Mouse (Mus musculus) C2C12 (cell line): ENCODE results near the gene 3100002H09Rik. TPM values are rescaled to one million over a fixed set of nuclear protein-coding genes. Genes with fewer than 3 reads are reported as not detected.

Experiments
- H3K27me3 ChIP-seq: one replicate; pipeline ENCODE4 v1.6.1; 2011; ENCODE audit not compliant: control insufficient read depth, insufficient read depth, insufficient read length
- H3K36me3 ChIP-seq: one replicate; pipeline ENCODE4 v1.6.1; 2011; ENCODE audit not compliant: control insufficient read depth, insufficient read depth
- H3K4me3 ChIP-seq: one replicate; pipeline ENCODE4 v1.5.1; 2011; ENCODE audit warnings: mild to moderate bottlenecking, control low read depth; ENCODE audit not compliant: poor library complexity, insufficient read depth, severe bottlenecking
- H3K79me2 ChIP-seq: one replicate; pipeline ENCODE4 v1.6.1; 2011; ENCODE audit not compliant: control insufficient read depth, insufficient read depth
- H3K79me3 ChIP-seq: one replicate; pipeline ENCODE4 v1.6.1; 2011; ENCODE audit warnings: low read depth, control low read depth
- H3ac ChIP-seq: one replicate; pipeline ENCODE3; 2011; ENCODE audit warnings: low read depth; ENCODE audit not compliant: control insufficient read depth, insufficient read length
- CEBPB ChIP-seq: IDR thresholded peaks from one replicate; pipeline ENCODE4 v1.6.1; 2011; ENCODE audit warnings: low read depth, mild to moderate bottlenecking, control low read depth, moderate library complexity
- CTCF ChIP-seq: IDR thresholded peaks from one replicate; pipeline ENCODE4 v1.5.1; 2011; ENCODE audit not compliant: control insufficient read depth, insufficient read depth, insufficient read length
- FOSL1 ChIP-seq: IDR thresholded peaks from one replicate; pipeline ENCODE4 v1.8.0; 2011; ENCODE audit warnings: mild to moderate bottlenecking, low read length; ENCODE audit not compliant: poor library complexity, insufficient read depth, severe bottlenecking
- MAX ChIP-seq: IDR thresholded peaks from one replicate; pipeline ENCODE4 v1.6.1; 2011; ENCODE audit warnings: mild to moderate bottlenecking, control low read depth
- MYOD1 ChIP-seq: IDR thresholded peaks from one replicate; pipeline ENCODE4 v1.6.1; 2011; ENCODE audit warnings: low read depth; ENCODE audit not compliant: control insufficient read depth, insufficient read length
- MYOG ChIP-seq: IDR thresholded peaks from one replicate; pipeline ENCODE4 v1.6.1; 2011; ENCODE audit not compliant: control insufficient read depth, insufficient read length; ENCODE audit errors: extremely low read depth
- USF1 ChIP-seq: IDR thresholded peaks from one replicate; pipeline ENCODE4 v1.6.1; 2011; ENCODE audit warnings: low read depth, mild to moderate bottlenecking, control low read depth, moderate library complexity
- polyA plus RNA-seq: library from polyadenylated mRNA; unstranded; fragments of >200 nt; fragmentation: generic; extraction: Trizol; gene quantifications from one replicate; pipeline ENCODE4 v1.2.1, GENCODE M21; 2012; ENCODE audit warnings: missing spikeins

Gene 3100002H09Rik
- polyA plus RNA-seq, 1 experiment: not detected

DNA sequence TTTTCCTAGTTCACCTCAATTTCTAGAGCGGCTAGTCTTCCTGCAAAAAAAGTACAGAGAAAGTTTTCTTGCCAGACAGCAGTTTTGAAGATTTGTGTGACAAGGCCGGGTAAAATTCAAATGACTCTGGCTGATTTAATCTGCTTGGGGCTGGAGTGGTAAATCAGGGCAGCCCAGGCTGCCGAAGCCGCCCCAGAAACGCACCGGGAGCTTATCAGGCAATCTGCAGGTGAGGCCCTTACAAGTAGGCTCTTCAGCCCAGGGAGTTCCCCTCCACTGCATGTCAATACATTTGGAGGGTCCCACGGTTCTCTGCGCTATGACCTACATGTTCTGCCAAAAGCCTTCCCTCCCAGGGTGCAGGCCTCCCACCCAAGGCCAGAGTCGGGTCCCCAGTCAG lies 6.9 kb downstream of the 3100002H09Rik start:
- Histone ChIP-seq H3K36me3 (no peaks in the 10 kb centered on the region), H3ac (no peak overlapping the region), H3K79me2 (no peaks in the 10 kb centered on the region), H3K79me3 (no peaks in the 10 kb centered on the region), H3K27me3 (peaks cover 55% of the 10 kb centered on the region), H3K4me3 (no peak overlapping the region)
- no peak for TF ChIP-seq MYOG
- no peak for TF ChIP-seq MAX
- no peak for TF ChIP-seq USF1
- no peak for TF ChIP-seq MYOD1
- no peak for TF ChIP-seq CTCF
- TF ChIP-seq CEBPB: no peak
- no peak for TF ChIP-seq FOSL1

GRCm38 (mm10) chr4:124595929-124596328 lies 14.7 kb downstream of the 3100002H09Rik start:
- peaks cover 52% of the 10 kb centered on the region for H3K27me3 ChIP-seq
- no peaks in the 10 kb centered on the region for H3K79me2 ChIP-seq

GRCm38 (mm10) chr4:124594933-124595332 lies 15.7 kb downstream of the 3100002H09Rik start:
- H3K79me2 ChIP-seq: no peaks in the 10 kb centered on the region
- peaks cover 51% of the 10 kb centered on the region for H3K27me3 ChIP-seq
- TF ChIP-seq USF1 (no peak), MYOG (no peak), CEBPB (no peak), MYOD1 (no peak), CTCF (no peak), MAX (no peak), FOSL1 (no peak)
- H3ac ChIP-seq: no peak overlapping the region
- H3K4me3 ChIP-seq: no peak overlapping the region
- H3K36me3 ChIP-seq: no peaks in the 10 kb centered on the region
- no peaks in the 10 kb centered on the region for H3K79me3 ChIP-seq

More at GRCm38 (mm10) chr4:124595929-124596328, 14.7 kb downstream of the 3100002H09Rik start:
- Histone ChIP-seq H3K4me3 (no peak overlapping the region), H3K36me3 (no peaks in the 10 kb centered on the region), H3K79me3 (no peaks in the 10 kb centered on the region), H3ac (no peak overlapping the region)
- TF ChIP-seq CTCF (no peak), CEBPB (no peak), MYOD1 (no peak), MYOG (no peak), MAX (no peak), FOSL1 (no peak), USF1 (no peak)

GRCm38 (mm10) chr4:124593691-124594090 lies 16.9 kb downstream of the 3100002H09Rik start:
- Histone ChIP-seq H3K27me3 (peaks cover 54% of the 10 kb centered on the region), H3K79me3 (no peaks in the 10 kb centered on the region), H3K4me3 (no peak overlapping the region), H3K79me2 (no peaks in the 10 kb centered on the region), H3K36me3 (no peaks in the 10 kb centered on the region), H3ac (no peak overlapping the region)
- TF ChIP-seq MYOG (no peak), CEBPB (no peak)

DNA sequence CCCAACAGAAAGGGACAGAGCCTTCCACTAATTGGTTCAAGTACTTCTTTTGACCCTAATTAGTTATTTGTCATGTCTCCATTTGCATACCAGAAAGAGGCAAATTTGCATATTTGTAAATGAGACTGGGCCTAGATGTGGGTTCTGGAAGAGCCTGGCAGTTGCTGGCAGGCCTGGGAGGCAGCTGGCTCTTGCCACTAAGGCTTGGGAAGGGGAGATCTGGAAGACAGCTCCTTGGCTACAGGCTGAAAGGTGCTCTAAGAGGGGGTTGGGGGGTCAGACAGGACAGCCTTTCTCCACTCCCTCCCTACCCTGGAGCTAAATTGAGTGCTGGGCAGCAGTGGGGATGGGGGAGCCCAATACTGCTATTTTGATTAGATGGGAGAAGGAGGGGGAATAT lies 17.4 kb downstream of the 3100002H09Rik start:
- Histone ChIP-seq H3K79me2 (no peaks in the 10 kb centered on the region), H3K4me3 (no peak overlapping the region), H3K36me3 (no peaks in the 10 kb centered on the region), H3K27me3 (peaks cover 55% of the 10 kb centered on the region), H3K79me3 (no peaks in the 10 kb centered on the region), H3ac (no peak overlapping the region)
- TF ChIP-seq CEBPB (no peak), MAX (no peak), FOSL1 (no peak), USF1 (no peak), MYOG (no peak), MYOD1 (no peak), CTCF (no peak)

DNA sequence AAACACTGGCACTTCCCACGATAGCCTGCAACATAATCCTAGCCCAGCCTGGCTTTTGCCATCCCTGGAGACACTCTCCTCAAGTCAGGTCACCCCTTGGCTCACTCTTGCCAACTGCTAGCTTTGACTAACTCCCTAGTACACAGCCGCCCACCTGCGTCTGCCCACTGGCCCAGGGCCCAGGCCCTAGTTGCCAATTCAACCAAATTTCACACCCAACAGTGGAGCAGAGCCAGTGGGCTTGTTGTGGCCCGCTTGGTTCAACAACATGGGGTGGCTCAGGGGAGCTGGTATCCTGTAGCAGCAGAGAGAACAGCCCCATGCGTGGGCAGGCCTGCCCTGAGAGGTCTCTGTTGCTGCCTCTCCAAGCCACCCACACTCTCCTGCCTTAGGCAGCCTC lies 18.4 kb downstream of the 3100002H09Rik start:
- Histone ChIP-seq H3ac (no peak overlapping the region), H3K27me3 (peaks cover 52% of the 10 kb centered on the region), H3K79me2 (no peaks in the 10 kb centered on the region), H3K36me3 (no peaks in the 10 kb centered on the region), H3K4me3 (no peak overlapping the region), H3K79me3 (no peaks in the 10 kb centered on the region)
- TF ChIP-seq FOSL1 (no peak), CEBPB (no peak), MYOG (no peak), MAX (no peak), MYOD1 (no peak), CTCF (no peak), USF1 (no peak)
